Mouse (Mus musculus): ENCODE measurements around the gene Fancc. TPM values are rescaled to one million over a fixed set of nuclear protein-coding genes. Genes with fewer than 3 reads are reported as not detected.

Gene Fancc
- polyA plus RNA-seq, 1 experiment from 2014 or later = 17.1 TPM

GRCm38 (mm10) chr13:63400069-63400468, 97.0 kb downstream of the Fancc start:
- ATAC-seq (ENCODE audit: low read depth) = no peak
- H3K9me3 ChIP-seq (ENCODE audit: control insufficient read depth, low read length) = no peaks in the 10 kb centered on the region

GRCm38 (mm10) chr13:63397420-63397819, 99.7 kb downstream of the Fancc start:
- Histone ChIP-seq H3K27me3 (replicated peaks; ENCODE audit: control insufficient read depth, insufficient read depth, low read length) (no peaks in the 10 kb centered on the region), H3K9ac (ENCODE audit: low read depth, low read length) (no peak overlapping the region), H3K4me1 (ENCODE audit: control insufficient read depth, insufficient read depth, low read length) (no peaks in the 10 kb centered on the region), H3K4me3 (ENCODE audit: low read depth, low read length) (no peak overlapping the region), H3K27ac (replicated peaks; ENCODE audit: low read depth, low read length) (0 out of 2 replicates have a peak overlapping the region, but pooled peaks have one; percentile 19), H3K36me3 (ENCODE audit: control insufficient read depth, insufficient read depth, low read length) (no peaks in the 10 kb centered on the region), H3K9me3 (ENCODE audit: control insufficient read depth, low read length) (0 out of 2 replicates have a peak, but pooled peaks cover 2% of the 10 kb centered on the region), H3K4me2 (ENCODE audit: low read depth, low read length) (no peak overlapping the region)
- WGBS = 84% methylated on average over 1 of the region's 1 CpGs
- no peak for ATAC-seq (ENCODE audit: low read depth)
- no peak for DNase-seq (ENCODE audit: low spot score)

More at GRCm38 (mm10) chr13:63400069-63400468, 97.0 kb downstream of the Fancc start:
- H3K27me3 ChIP-seq (replicated peaks; ENCODE audit: control insufficient read depth, insufficient read depth, low read length) = no peaks in the 10 kb centered on the region
- no peak overlapping the region for H3K4me2 ChIP-seq (ENCODE audit: low read depth, low read length)
- H3K9ac ChIP-seq (ENCODE audit: low read depth, low read length) = no peak overlapping the region
- no peak for DNase-seq (ENCODE audit: low spot score)
- no peak overlapping the region for H3K4me3 ChIP-seq (ENCODE audit: low read depth, low read length)
- no peaks in the 10 kb centered on the region for H3K4me1 ChIP-seq (ENCODE audit: control insufficient read depth, insufficient read depth, low read length)
- H3K27ac ChIP-seq (replicated peaks; ENCODE audit: low read depth, low read length) = no peak overlapping the region
- H3K36me3 ChIP-seq (ENCODE audit: control insufficient read depth, insufficient read depth, low read length) = no peaks in the 10 kb centered on the region
- WGBS = 89% methylated on average over 6 of the region's 6 CpGs

- Histone ChIP-seq H3K9me3 (ENCODE audit: control insufficient read depth, low read length) (0 out of 2 replicates have a peak, but pooled peaks cover 3% of the 10 kb centered on the region), H3K9ac (ENCODE audit: low read depth, low read length) (no peak overlapping the region), H3K4me3 (ENCODE audit: low read depth, low read length) (no peak overlapping the region), H3K4me1 (ENCODE audit: control insufficient read depth, insufficient read depth, low read length) (no peaks in the 10 kb centered on the region), H3K27ac (replicated peaks; ENCODE audit: low read depth, low read length) (no peak overlapping the region), H3K4me2 (ENCODE audit: low read depth, low read length) (no peak overlapping the region), H3K27me3 (replicated peaks; ENCODE audit: control insufficient read depth, insufficient read depth, low read length) (no peaks in the 10 kb centered on the region), H3K36me3 (ENCODE audit: control insufficient read depth, insufficient read depth, low read length) (no peaks in the 10 kb centered on the region)
- WGBS = 71% methylated on average over 7 of the region's 7 CpGs
- ATAC-seq (ENCODE audit: low read depth) (no peak), DNase-seq (ENCODE audit: low spot score) (peak; percentile 47)
Observed at GRCm38 (mm10) chr13:63394304-63395063, 102.6 kb downstream of the Fancc start.

- no peak overlapping the region for H3K27ac ChIP-seq (replicated peaks; ENCODE audit: low read depth, low read length)
- H3K4me2 ChIP-seq (ENCODE audit: low read depth, low read length) = no peak overlapping the region
- DNase-seq (ENCODE audit: low spot score) (no peak), ATAC-seq (ENCODE audit: low read depth) (no peak)
- H3K4me3 ChIP-seq (ENCODE audit: low read depth, low read length) = no peak overlapping the region
- H3K4me1 ChIP-seq (ENCODE audit: control insufficient read depth, insufficient read depth, low read length) = no peaks in the 10 kb centered on the region
- H3K36me3 ChIP-seq (ENCODE audit: control insufficient read depth, insufficient read depth, low read length) = no peaks in the 10 kb centered on the region
- H3K27me3 ChIP-seq (replicated peaks; ENCODE audit: control insufficient read depth, insufficient read depth, low read length) = no peaks in the 10 kb centered on the region
- H3K9ac ChIP-seq (ENCODE audit: low read depth, low read length) = no peak overlapping the region
- WGBS = 88% methylated on average over 2 of the region's 2 CpGs
- no peaks in the 10 kb centered on the region for H3K9me3 ChIP-seq (ENCODE audit: control insufficient read depth, low read length)
Observed at GRCm38 (mm10) chr13:63385234-63385633, 111.8 kb downstream of the Fancc start.

- no peak overlapping the region for H3K4me3 ChIP-seq (ENCODE audit: low read depth, low read length)
- no peak overlapping the region for H3K4me2 ChIP-seq (ENCODE audit: low read depth, low read length)
- no peak overlapping the region for H3K9ac ChIP-seq (ENCODE audit: low read depth, low read length)
- no peaks in the 10 kb centered on the region for H3K4me1 ChIP-seq (ENCODE audit: control insufficient read depth, insufficient read depth, low read length)
- WGBS = 86% methylated on average over 3 of the region's 3 CpGs
- no peak overlapping the region for H3K27ac ChIP-seq (replicated peaks; ENCODE audit: low read depth, low read length)
- H3K27me3 ChIP-seq (replicated peaks; ENCODE audit: control insufficient read depth, insufficient read depth, low read length) = no peaks in the 10 kb centered on the region
- H3K9me3 ChIP-seq (ENCODE audit: control insufficient read depth, low read length) = no peaks in the 10 kb centered on the region
- H3K36me3 ChIP-seq (ENCODE audit: control insufficient read depth, insufficient read depth, low read length) = no peaks in the 10 kb centered on the region
- DNase-seq (ENCODE audit: low spot score) = peak; percentile 27
- peak; percentile 22; the same call in 1 of the 2 replicates for ATAC-seq (ENCODE audit: low read depth)
Observed at GRCm38 (mm10) chr13:63384775-63385174, 112.3 kb downstream of the Fancc start.

GRCm38 (mm10) chr13:63382206-63382605, 114.9 kb downstream of the Fancc start:
- 41% methylated on average over 2 of the region's 2 CpGs for WGBS
- Histone ChIP-seq H3K4me2 (ENCODE audit: low read depth, low read length) (no peak overlapping the region), H3K4me3 (ENCODE audit: low read depth, low read length) (no peak overlapping the region), H3K9me3 (ENCODE audit: control insufficient read depth, low read length) (no peaks in the 10 kb centered on the region), H3K9ac (ENCODE audit: low read depth, low read length) (no peak overlapping the region), H3K36me3 (ENCODE audit: control insufficient read depth, insufficient read depth, low read length) (no peaks in the 10 kb centered on the region), H3K27me3 (replicated peaks; ENCODE audit: control insufficient read depth, insufficient read depth, low read length) (no peaks in the 10 kb centered on the region), H3K27ac (replicated peaks; ENCODE audit: low read depth, low read length) (peak overlapping the region; percentile 50; the same call in 1 of the 2 replicates), H3K4me1 (ENCODE audit: control insufficient read depth, insufficient read depth, low read length) (no peaks in the 10 kb centered on the region)
- ATAC-seq (ENCODE audit: low read depth) (no peak), DNase-seq (ENCODE audit: low spot score) (peak; percentile 64)

- Histone ChIP-seq H3K9me3 (ENCODE audit: control insufficient read depth, low read length) (no peaks in the 10 kb centered on the region), H3K4me2 (ENCODE audit: low read depth, low read length) (no peak overlapping the region), H3K4me3 (ENCODE audit: low read depth, low read length) (no peak overlapping the region), H3K27ac (replicated peaks; ENCODE audit: low read depth, low read length) (no peak overlapping the region), H3K36me3 (ENCODE audit: control insufficient read depth, insufficient read depth, low read length) (no peaks in the 10 kb centered on the region), H3K27me3 (replicated peaks; ENCODE audit: control insufficient read depth, insufficient read depth, low read length) (no peaks in the 10 kb centered on the region), H3K4me1 (ENCODE audit: control insufficient read depth, insufficient read depth, low read length) (no peaks in the 10 kb centered on the region), H3K9ac (ENCODE audit: low read depth, low read length) (no peak overlapping the region)
- ATAC-seq (ENCODE audit: low read depth) (no peak), DNase-seq (ENCODE audit: low spot score) (no peak)
- 78% methylated on average over 7 of the region's 7 CpGs for WGBS
Observed at GRCm38 (mm10) chr13:63373460-63374166, 123.5 kb downstream of the Fancc start.

- Histone ChIP-seq H3K4me3 (ENCODE audit: low read depth, low read length) (no peak overlapping the region), H3K4me1 (ENCODE audit: control insufficient read depth, insufficient read depth, low read length) (no peaks in the 10 kb centered on the region), H3K4me2 (ENCODE audit: low read depth, low read length) (no peak overlapping the region), H3K9me3 (ENCODE audit: control insufficient read depth, low read length) (no peaks in the 10 kb centered on the region), H3K9ac (ENCODE audit: low read depth, low read length) (no peak overlapping the region), H3K36me3 (ENCODE audit: control insufficient read depth, insufficient read depth, low read length) (no peaks in the 10 kb centered on the region), H3K27me3 (replicated peaks; ENCODE audit: control insufficient read depth, insufficient read depth, low read length) (no peaks in the 10 kb centered on the region), H3K27ac (replicated peaks; ENCODE audit: low read depth, low read length) (no peak overlapping the region)
- ATAC-seq (ENCODE audit: low read depth) = no peak
- 79% methylated on average over 3 of the region's 3 CpGs for WGBS
- no peak for DNase-seq (ENCODE audit: low spot score)
Observed at GRCm38 (mm10) chr13:63361755-63362154, 135.3 kb downstream of the Fancc start.

All from embryonic facial prominence, embryonic 14.5 days (tissue).